Mouse (Mus musculus): ENCODE results near the gene Rheb.
"Not testable (repeated sequence)": the region's sequence is repeated elsewhere in the genome, so short reads cannot be mapped to it uniquely, and the experiment has no call there.

The Rheb gene

GRCm38 (mm10) chr5:24782957-24783356 is 59.5 kb downstream of the Rheb start:
- no peak for DNase-seq

- DNase-seq, result peak; percentile 38
Observed at GRCm38 (mm10) chr5:24781048-24781447, 61.4 kb downstream of the Rheb start.

- DNase-seq, result no peak
Observed at GRCm38 (mm10) chr5:24779881-24780512, 62.4 kb downstream of the Rheb start.

GRCm38 (mm10) chr5:24779321-24779720 is 63.1 kb downstream of the Rheb start:
- no peak for DNase-seq

GRCm38 (mm10) chr5:24778843-24779140 is 63.6 kb downstream of the Rheb start:
- DNase-seq, result no peak

- no peak for DNase-seq
Observed at GRCm38 (mm10) chr5:24778082-24778842, 64.2 kb downstream of the Rheb start.

GRCm38 (mm10) chr5:24776681-24777080 is 65.7 kb downstream of the Rheb start:
- no peak for DNase-seq

- DNase-seq, result not testable (repeated sequence)
Observed at GRCm38 (mm10) chr5:24774549-24774948, 67.9 kb downstream of the Rheb start.

GRCm38 (mm10) chr5:24757816-24758215 is 84.6 kb downstream of the Rheb start, which contains the start of gene Crygn:
Gene Crygn (minus strand): TSS chr5:24758008.
- DNase-seq, result no peak

- DNase-seq, result no peak
Observed at GRCm38 (mm10) chr5:24756931-24757330, 85.5 kb downstream of the Rheb start.
